Mouse (Mus musculus): ENCODE measurements around the gene Camta1.
A peak's percentile ranks its signal among the peaks of the same experiment; 100 is the strongest.

Camta1 gene

DNA sequence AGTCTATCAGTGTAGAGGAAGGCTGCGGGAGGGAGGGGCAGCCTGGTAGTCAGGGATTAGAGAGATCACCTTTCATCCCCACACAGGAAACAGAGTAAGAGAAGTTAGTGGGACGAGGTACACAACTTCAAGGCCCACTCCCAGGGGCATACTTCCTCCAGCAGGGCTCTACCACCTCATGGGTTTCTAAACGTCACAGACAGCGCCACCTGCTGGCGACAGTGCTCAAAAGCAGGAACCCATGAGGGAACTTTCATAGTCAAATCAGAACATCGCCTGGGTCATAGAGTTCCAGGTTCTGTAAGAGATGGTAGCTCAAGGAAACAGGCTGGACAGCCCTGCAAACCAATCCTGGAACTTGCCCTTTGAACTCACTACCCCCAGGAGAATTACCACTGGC is 871.5 kb downstream of the Camta1 start:
- DNase-seq (ENCODE audit: low read depth), result peak; percentile 75

GRCm38 (mm10) chr4:150980153-150980552 is 881.5 kb downstream of the Camta1 start:
- DNase-seq (ENCODE audit: low read depth), result no peak

- no peak for DNase-seq (ENCODE audit: low read depth)
Measured at GRCm38 (mm10) chr4:150979455-150979854, 882.2 kb downstream of the Camta1 start.

DNA sequence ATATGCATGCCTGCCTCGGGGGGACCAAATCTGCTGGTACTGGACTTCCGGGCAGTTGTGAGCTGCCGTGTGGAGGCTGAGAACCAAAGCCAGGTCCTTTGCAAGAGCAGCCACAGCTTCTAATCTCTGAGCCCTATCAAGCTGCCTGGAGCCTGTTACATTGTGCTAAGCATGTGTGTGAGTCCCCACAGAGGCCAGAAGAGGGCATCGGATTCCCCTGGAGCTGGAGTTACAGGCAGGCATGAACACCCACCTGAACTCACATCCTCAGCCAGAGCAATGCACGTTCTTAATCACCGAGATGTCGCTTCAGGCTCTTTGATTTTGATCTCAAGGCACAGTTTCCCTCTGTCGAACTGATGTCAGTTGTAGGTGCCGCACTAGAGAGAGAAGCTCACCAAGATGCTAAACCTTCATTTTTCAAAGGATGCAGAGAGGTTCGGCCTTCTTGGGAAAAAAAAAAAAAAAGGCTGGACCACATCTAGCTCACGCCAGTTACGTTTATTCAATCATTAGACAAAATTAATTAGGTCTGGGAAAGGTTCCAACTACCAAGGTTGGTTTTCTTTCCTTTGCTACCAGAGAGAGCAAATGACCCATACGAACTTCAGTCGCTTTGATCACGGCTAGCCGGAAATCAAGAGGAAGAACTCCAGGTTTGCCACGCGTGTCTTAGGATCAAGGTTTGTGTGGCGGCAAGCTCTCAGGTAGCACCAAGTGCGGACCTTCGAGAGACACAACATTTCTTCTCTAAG is 883.3 kb downstream of the Camta1 start:
- no peak for DNase-seq (ENCODE audit: low read depth)

GRCm38 (mm10) chr4:150975145-150975544 is 886.5 kb downstream of the Camta1 start:
- no peak for DNase-seq (ENCODE audit: low read depth)

- DNase-seq (ENCODE audit: low read depth), result no peak
Measured at GRCm38 (mm10) chr4:150973264-150973663, 888.4 kb downstream of the Camta1 start.

- no peak for DNase-seq (ENCODE audit: low read depth)
Measured at GRCm38 (mm10) chr4:150968956-150969355, 892.7 kb downstream of the Camta1 start.

- DNase-seq (ENCODE audit: low read depth), result peak; percentile 89
Measured at GRCm38 (mm10) chr4:150966556-150966955, 895.1 kb downstream of the Camta1 start.

DNA sequence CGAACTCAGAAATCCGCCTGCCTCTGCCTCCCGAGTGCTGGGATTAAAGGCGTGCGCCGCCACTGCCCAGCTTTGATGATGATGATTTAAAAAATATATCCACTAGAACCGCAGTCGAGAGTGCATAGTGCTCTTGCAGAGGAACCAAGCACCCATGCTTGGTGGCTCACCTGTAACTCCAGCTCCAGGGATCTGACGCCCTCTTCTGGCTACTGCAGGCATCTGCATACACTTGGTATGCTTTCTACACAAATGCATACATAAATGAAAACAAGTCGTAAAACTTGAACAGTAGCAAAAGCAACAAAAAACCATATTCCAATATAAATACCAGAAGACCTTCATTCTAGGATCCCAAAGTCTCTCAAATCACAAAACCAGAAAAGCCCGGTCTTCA is 896.1 kb downstream of the Camta1 start:
- peak; percentile 72 for DNase-seq (ENCODE audit: low read depth)

- DNase-seq (ENCODE audit: low read depth), result peak; percentile 98
Measured at GRCm38 (mm10) chr4:150964635-150965554, 896.8 kb downstream of the Camta1 start.

- no peak for DNase-seq (ENCODE audit: low read depth)
Measured at GRCm38 (mm10) chr4:150963711-150964110, 898.0 kb downstream of the Camta1 start.

- no peak for DNase-seq (ENCODE audit: low read depth)
Measured at GRCm38 (mm10) chr4:150962231-150962630, 899.4 kb downstream of the Camta1 start.

GRCm38 (mm10) chr4:150958536-150958935 is 903.1 kb downstream of the Camta1 start:
- DNase-seq (ENCODE audit: low read depth), result no peak

- no peak for DNase-seq (ENCODE audit: low read depth)
Measured at GRCm38 (mm10) chr4:150957106-150957458, 904.6 kb downstream of the Camta1 start.

GRCm38 (mm10) chr4:150956369-150957105 is 905.1 kb downstream of the Camta1 start:
- DNase-seq (ENCODE audit: low read depth), result no peak

DNA sequence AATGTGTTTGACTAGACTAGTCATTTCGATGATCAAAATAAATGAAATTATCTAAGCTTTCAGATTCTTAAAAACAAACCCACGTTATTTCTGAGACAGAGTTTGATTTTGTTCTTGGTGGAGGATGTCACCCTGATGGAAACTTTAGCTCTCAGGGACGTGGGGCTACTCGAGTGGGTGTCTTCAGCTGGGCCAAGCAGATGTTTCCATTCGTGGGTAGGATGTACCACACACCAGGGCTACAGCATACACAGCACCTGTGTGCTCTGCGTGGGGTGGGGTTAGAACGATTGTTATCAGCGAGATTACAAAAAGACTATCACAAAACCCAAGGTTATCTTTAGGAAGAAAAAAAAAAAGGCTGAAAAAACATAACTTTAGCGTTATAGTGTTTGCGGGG is 910.7 kb downstream of the Camta1 start:
- DNase-seq (ENCODE audit: low read depth), result peak; percentile 66

- no peak for DNase-seq (ENCODE audit: low read depth)
Measured at GRCm38 (mm10) chr4:150944707-150945106, 917.0 kb downstream of the Camta1 start.

DNA sequence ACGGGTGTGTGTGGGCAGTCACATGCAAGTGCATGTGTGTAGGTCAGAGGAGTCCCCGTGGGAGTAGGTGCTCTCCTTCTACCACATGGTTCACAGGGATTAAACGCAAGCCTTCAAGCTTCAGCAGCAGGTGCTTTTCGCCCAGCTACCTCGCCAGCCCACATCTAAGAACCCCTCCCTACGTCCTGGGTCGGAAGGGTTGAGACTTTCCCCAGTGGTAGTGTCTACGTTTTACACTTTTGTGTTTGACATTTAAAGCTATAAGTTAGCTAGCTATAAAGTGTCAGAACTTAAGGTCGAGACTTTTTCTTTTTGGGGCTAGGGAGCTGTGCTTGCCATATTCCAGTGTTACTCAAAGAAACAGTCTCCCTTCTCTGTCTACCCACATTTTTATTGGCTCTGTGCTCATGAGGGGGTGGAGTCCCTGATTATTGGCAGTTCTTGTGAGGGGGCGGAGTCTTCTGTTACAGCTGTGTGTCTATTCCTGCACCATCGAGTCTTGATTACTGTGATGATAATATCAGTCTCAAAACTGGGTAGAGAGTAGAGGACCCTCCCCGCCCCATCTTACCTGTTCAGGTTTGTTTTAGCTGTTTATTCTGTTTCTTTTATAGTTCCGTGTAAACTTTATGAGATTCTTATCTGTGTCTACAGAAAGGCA is 921.6 kb downstream of the Camta1 start:
- peak; percentile 86 for DNase-seq (ENCODE audit: low read depth)

DNA sequence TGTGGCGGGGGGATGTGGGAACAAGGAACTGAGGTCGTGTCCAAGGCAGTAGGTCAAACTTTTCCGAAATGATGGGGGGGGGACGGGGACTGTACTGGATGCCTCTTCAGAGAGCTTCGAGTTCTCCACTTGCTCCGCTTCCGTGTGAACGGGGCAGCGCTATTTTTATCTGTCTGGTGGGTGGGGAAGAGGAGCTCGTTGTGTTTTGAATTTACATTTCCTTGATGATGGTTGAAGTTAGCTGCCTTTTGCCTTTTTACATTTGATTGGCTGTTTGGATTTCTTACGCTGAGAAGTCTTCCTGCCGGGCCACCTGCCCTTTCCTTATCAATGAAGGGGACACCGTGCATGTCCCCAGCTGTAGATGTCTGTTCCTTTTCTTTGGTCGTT is 923.6 kb downstream of the Camta1 start:
- peak; percentile 84 for DNase-seq (ENCODE audit: low read depth)

DNA sequence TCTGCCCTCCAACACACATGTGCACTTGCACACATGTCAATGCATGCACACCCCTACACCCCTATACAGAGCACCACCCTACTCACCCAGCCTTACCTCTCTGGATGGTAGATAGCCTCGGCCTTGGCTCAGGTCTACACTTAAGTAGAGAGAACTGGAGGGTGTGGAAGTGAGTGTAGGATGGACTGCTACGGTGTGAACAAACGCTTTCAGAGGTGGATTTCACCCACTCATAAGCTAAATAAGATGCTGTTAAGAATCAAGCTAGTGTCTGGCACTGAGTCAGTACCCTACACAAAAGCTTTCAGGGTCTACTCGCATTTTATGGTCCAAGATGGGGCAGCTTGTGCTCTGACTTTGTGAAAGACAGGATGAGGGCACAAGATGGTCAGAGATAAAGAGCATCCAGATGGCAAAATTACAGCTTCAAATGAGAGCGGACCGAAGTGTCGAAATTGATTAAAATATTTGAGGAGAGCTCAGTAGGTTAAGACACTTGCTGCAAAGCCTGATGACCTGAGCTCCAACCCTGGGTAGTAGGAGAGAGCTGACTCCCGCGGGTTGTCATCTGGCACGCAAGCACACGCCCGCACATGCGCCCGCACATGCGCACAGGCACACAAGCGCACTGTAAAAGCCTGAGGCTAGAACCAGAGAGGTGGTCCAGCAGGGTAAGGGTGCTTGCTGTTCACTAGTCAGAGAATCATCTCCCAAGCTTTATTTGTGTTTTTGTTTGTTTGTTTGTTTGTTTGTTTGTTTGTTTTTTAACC is 924.2 kb downstream of the Camta1 start:
- DNase-seq (ENCODE audit: low read depth), result peak; percentile 74

DNA sequence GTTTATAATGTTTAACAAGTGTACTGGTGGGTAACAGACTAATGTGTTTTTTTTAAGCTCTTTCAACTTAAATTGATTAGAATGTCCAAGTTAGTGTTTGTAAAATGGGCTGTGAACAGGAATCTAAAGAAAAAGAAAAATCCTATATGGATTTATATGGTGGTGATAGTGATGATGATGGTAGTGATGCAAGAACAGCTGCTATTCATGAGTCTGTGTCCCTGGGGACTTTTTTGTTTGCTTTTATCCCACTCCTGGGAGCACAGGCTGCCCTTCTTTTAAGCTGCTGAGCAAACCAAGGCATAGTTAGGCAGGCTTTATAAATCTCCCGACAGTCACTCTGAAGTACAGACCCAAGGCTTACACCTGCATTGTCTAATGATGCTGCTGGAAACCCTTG is 928.2 kb downstream of the Camta1 start:
- no peak for DNase-seq (ENCODE audit: low read depth)

All from induced T-regulatory cell, adult 2 months (primary cell).